In genomic region chr10:25396859-25397258, GRCm38 (mm10) we compare ENCODE assay signal across 31 mouse cellular contexts. TPM values are rescaled to one million over a fixed set of nuclear protein-coding genes. Genes with fewer than 3 reads are reported as not detected.
DNase-seq lines count a peak whose midpoint lies in the region; ATAC-seq lines count a peak whose summit lies in the region.
"Had no signal": no experiment of that assay in that cellular context is flagged by ENCODE, and none has a peak within 500 bp of the region (broad histone marks: within the 10 kb centered on the region; RNA-seq: fewer than 3 reads in every experiment).

No protein-coding gene starts in this region.

- H3K9me3 ChIP-seq in forebrain, embryonic 10.5 days = no peaks in the 10 kb centered on the region
- H3K9me3 ChIP-seq: embryonic facial prominence, embryonic 10.5 days; embryonic facial prominence, embryonic 13.5 days; forebrain, embryonic 13.5 days; G1E; heart, embryonic 12.5 days; heart, embryonic 15.5 days had no signal

- H3K27ac ChIP-seq in forebrain, embryonic 10.5 days = no peak overlapping the region
- H3K27ac ChIP-seq: embryonic facial prominence, embryonic 10.5 days; embryonic facial prominence, embryonic 13.5 days; forebrain, embryonic 13.5 days; heart, embryonic 15.5 days; hindbrain, embryonic 14.5 days; hindbrain, postnatal 0 days had no signal

- WGBS in forebrain, embryonic 10.5 days = 88% methylated on average over 3 of the region's 3 CpGs

- peak; percentile 70; the same call in 1 of the 2 replicates for ATAC-seq in megakaryocyte-erythroid progenitor cell, adult 5-6 weeks (replicated peaks; ENCODE audit: low FRiP score, low TSS enrichment, poor library complexity, severe bottlenecking)
- ATAC-seq: forebrain, embryonic 13.5 days; forebrain, embryonic 16.5 days; hindbrain, postnatal 0 days; inflammation-experienced regulatory T-cells, adult 6 months had no signal

- no peak overlapping the region for H3K4me3 ChIP-seq in forebrain, embryonic 10.5 days
- H3K4me3 ChIP-seq: embryonic facial prominence, embryonic 10.5 days; embryonic facial prominence, embryonic 13.5 days; erythroblast, embryonic 14.5 days; forebrain, embryonic 13.5 days; heart, embryonic 12.5 days; heart, embryonic 15.5 days had no signal

- peaks cover 12% of the 10 kb centered on the region for H3K4me1 ChIP-seq in forebrain, embryonic 10.5 days

- H3K36me3 ChIP-seq in forebrain, embryonic 10.5 days (replicated peaks) = no peaks in the 10 kb centered on the region
- H3K36me3 ChIP-seq: embryonic facial prominence, embryonic 10.5 days; G1E; heart, embryonic 12.5 days; heart, embryonic 15.5 days had no signal

- peak; percentile 74 for DNase-seq in heart, adult 11 months
- DNase-seq in heart, postnatal 25 days (ENCODE audit: low spot score) = no peak
- peak; percentile 27 for DNase-seq in A20 (ENCODE audit: low read depth, low spot score)
- peak; percentile 9 for DNase-seq in c-Kit-positive CD71-positive TER-119-positive erythroid progenitor cells, embryonic 14.5 days (ENCODE audit: low spot score)
- DNase-seq in forebrain, embryonic 10.5 days (ENCODE audit: extremely low spot score, low spot score) = no peak
- no peak for DNase-seq in ovary, postnatal 10 days (ENCODE audit: low spot score)
- DNase-seq: adrenal gland, postnatal 10 days; adrenal gland, postnatal 36 days; B cell, adult 2 months; cerebellum, adult 11-12 months; cerebellum, adult 8-10 months; cerebellum, postnatal 10 days; cerebellum, postnatal 36 days; embryo, embryonic 11 days; gastrocnemius, postnatal 10 days; gastrocnemius, postnatal 36 days; heart, postnatal 10 days; heart, postnatal 4 days had no signal

- intact Hi-C loops in heart, postnatal 25 days (cut with DNase I) = no loop called here

- H3K27me3 ChIP-seq in forebrain, embryonic 10.5 days (ENCODE audit: poor library complexity, severe bottlenecking) = no peaks in the 10 kb centered on the region
- H3K27me3 ChIP-seq: CH12.LX; embryonic facial prominence, embryonic 13.5 days; forebrain, embryonic 13.5 days; heart, embryonic 12.5 days; heart, embryonic 15.5 days had no signal

RNA-seq across cellular contexts. Expression of gene Epb41l2, which starts 37.3 kb away (rescaled TPM):
- 10 to 100 TPM; 53.9 to 60.5 TPM for total RNA-seq in heart, postnatal 25 days (2021)
- 12.8 and 20.1 TPM in 2 replicates for total RNA-seq in megakaryocyte-erythroid progenitor cell, adult 5-6 weeks (2014; fragmentation: Nextera tagmentation)
- total RNA-seq in megakaryocyte-erythroid progenitor cell, adult 5-6 weeks (2017) = 15.8 and 16.0 TPM in 2 replicates
- polyA plus RNA-seq in forebrain, embryonic 10.5 days (2016; fragmentation: Nextera tagmentation; extraction: Ambion mirVana) = 42.7 and 43.0 TPM in 2 replicates
- polyA plus RNA-seq: G1E had no signal

Comparison
In these comparisons a context has a peak if more than half of its experiments do, and no peak if none do; other contexts are left out.
1. DNase-seq: peak in heart, adult 11 months (single experiment), A20 (single experiment) and c-Kit-positive CD71-positive TER-119-positive erythroid progenitor cells, embryonic 14.5 days (single experiment); none in heart, postnatal 25 days (single experiment), forebrain, embryonic 10.5 days (single experiment) and ovary, postnatal 10 days (single experiment).